Mouse (Mus musculus) natural killer cell, adult 2 months (primary cell): ENCODE measurements around the gene Trmt1.
"Not testable (repeated sequence)": the region's sequence is repeated elsewhere in the genome, so short reads cannot be mapped to it uniquely, and the experiment has no call there.

Experiments used
- DNase-seq, 2 experiments: peaks; one replicate each; pipeline ENCODE4 v3.0.0; 2022; ENCODE audit warnings: low spot score in 2 of 2

Trmt1 gene

DNA sequence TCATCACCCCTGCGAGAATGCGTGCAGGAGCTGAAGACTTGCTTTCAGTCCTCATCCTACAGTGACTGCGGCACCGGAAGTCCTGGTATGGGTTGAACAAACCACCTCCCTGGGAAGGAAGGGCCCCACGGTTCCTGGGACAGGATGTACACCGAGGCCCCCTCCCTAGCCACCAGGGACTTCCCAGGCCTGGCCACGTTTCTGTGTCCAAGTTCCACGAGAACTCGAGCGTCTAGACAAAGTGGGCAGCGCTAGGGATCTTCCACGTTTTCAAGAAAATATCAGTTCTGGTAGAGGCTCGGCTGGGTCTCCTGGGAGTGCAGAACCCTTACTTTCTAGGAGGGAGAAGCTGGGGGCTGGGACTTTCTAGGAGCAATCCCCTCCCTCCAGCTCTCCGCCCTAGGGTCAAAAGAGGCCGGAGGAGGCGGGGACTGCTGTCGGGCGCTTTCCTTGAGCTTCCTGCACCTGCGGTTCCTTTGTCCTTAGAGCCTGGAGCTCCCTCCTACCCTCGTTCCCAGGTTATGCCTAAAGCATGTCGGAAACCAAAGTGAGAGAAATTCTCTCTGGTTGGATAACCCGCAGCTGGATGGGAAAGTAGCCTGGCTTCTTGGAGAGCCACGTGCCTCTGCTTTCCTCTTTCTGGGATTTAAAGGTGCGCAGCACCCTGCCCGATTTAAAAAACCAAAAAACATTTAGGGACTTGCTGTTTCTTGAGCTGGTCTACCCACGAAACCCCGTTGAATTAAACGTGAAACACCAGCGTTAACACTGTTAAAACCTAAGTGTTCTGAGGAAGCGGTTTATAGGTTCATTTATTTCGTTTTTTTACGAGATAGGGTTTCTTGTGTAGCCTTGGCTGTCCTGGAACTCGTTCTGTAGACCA, 25.9 kb upstream of the Trmt1 start:
- peak; percentile 83 to 87 for DNase-seq

DNA sequence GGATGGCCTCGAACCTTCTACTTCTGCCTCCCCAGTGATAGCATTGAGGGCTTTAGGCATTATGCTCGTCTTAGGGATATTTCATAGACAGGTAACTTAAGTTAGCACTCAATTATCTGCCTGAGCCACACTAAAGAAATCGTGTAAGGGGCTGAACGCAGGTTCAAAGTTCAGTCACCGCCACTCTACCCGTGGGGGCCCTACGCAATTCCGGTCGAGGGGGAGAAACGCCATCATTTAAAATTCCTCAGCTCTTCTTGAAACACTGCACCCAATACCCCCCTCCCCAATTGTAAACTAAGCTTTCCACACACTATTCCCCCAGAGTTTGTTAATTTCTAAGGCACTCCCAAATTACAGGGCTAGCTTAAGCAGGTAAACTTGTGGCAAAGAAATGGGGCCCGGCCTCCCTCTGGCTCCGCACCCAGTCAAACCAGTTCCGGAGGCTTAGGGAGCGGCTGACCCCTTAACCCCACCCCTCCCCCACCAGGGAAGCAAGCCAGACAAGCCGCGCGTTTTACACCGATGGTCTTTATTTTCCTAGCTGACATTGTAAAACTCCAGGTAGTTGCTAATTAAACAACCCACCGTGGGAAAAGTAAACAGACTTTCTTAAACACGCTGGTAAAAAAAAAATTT, 25.2 kb upstream of the Trmt1 start:
- DNase-seq, result peak; percentile 29 to 38

DNA sequence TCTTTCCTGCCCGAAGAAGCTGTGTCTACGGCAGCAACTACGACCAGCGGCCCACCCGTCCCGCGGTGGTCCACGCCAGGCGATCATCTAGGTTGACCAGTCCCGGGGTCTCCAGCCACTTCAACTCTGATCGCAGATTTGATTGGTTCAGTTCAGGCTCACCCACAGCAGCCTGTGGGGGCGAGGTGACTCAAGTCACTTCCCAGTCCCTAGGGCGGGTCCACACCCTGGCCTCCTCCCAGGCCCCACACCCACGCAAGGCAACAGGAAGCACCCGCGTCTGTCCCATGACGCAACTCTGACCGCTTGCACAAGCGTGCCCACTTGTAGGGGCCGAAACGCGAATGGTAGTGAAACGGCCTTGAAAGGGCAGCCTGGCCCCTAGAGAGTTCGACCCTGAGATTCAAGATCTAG, 24.6 kb upstream of the Trmt1 start:
- peak; percentile 92 to 95 for DNase-seq

DNA sequence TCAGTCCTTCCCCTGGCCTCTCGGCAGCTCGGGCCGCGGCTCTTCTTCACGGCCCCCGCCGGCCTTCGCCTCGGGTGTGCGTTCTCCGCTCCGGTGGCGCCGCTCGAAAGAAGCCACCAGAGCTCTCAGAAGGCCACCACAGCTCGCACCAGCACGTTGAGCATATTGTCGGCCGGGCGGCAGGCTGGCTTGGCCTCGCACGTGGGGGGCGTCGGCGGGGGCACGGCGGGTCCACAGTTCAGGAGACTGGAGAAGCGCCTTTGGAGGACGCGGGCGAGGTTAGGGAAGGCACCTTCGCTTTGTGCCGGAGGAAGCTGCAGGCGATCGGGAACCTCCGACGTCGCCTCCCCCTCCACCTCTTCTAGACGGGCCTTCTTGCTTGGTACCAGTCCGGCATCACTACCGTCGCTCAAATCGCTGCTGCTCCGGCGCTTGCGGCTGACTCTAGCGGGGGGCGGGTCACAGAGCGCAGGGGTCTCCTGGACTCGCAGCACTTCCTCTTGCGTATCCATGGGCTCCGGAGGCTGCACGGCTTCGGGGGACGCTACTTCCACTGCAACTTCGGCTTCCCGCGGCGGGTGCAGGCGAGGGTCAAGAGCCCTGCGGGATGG, 24.0 kb upstream of the Trmt1 start:
- peak in 1 of 2 experiments; percentile 58 for DNase-seq

DNA sequence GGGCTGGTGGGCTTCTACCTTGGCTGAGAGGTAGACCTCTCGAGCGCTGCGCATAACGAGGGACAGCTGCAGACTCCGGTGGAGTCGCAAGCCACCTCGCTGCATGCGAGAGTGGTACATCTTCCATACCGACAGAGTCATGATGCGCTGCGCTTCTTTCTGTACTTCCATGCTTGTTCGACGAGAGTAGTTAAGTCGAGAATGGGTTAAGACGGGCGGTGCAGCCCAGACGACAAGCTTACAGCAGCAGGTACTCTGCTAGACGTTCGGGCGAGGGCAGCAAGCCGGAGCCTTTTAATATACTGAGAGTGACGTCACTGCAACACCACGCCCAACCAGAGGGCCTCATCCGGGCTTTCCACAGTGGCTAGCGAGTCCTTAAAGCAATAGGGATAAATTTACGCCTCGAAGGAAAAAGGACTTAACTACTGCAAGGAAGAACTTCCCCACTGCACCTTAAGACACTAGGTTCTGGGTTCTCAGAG, 23.5 kb upstream of the Trmt1 start, which contains the start of gene Ier2:
Gene Ier2, minus strand, starts transcription at position 272 of the 485 bp plus-strand sequence.
- peak; percentile 93 to 96 for DNase-seq

DNA sequence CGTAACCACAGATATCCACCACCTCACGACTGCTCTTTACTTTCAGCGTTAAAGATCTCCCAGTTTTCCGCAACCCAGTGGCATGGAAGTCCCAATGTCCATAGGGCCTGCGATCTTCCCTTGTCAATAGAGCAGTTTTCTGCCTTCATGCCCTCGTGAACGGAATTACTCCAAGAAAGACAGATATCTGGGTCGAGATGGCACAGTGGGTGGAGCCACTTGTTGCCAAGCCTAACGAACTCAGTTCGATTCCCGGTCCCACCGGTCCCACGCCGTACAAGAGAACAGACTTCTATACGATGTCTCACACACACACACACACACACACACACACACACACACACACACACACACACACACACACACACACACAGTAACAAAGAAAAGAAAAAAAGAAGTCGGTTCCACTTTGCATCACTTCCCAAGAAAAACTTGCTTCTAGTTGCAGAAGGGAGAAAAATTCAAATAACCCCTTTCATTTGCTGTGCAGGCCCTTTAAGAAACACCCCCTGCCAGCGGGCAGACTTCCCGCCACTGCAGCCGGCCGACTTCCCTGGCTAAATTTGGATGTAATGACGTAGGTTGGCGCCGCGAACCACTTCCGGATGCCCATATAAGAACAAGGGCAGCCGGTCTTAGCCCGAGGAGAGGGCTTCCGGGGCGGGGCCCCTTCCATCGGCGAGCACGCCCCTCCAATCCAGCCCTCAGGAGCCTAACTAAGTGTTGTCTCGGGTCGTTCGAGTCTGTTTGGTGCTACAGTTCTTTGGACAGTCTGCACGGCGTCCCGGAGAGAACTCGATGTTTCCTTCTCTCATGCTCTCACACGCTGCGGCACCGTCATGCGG, 22.4 kb upstream of the Trmt1 start:
- DNase-seq, result peak; percentile 94 to 95

DNA sequence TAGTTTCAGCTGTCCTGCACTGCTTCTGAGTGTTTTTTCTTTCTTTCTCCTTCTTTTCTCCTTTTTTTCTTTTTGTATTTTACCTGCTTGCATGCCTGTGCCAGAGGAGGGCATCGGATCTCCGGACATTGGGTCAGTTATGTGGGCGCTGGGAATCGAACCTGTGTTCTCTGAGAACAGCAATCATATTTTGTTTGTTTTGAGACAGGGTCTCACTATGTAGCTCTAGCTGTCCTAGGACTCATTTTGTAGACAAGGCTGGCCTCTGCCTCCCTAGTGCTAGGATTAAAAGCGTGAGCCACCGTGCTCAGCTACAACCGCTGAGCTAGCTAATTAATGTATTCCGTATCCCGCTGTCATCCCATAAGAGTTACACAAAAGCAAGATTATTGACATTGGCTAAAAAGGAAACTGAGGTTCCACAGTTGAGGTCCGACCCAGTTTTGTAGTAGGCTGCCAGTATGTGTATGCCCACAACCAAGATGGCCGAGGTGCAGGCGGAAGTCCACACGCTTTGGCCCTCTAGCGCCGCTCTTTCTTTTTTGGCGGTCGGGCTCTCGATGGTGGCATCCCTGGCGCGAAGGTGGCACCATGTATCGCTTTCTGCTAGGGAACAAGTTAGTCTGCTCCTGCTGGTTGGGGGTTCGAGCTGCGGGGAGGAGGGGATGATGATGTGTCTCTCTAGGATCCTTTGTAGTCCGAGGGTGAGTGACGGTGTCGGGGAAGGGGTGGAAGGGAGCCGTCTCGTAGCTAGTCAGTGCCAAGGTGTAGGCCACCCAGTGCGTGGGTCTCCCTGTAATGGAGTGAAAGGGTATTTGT, 21.3 kb upstream of the Trmt1 start:
- DNase-seq, result peak; percentile 68 to 76

DNA sequence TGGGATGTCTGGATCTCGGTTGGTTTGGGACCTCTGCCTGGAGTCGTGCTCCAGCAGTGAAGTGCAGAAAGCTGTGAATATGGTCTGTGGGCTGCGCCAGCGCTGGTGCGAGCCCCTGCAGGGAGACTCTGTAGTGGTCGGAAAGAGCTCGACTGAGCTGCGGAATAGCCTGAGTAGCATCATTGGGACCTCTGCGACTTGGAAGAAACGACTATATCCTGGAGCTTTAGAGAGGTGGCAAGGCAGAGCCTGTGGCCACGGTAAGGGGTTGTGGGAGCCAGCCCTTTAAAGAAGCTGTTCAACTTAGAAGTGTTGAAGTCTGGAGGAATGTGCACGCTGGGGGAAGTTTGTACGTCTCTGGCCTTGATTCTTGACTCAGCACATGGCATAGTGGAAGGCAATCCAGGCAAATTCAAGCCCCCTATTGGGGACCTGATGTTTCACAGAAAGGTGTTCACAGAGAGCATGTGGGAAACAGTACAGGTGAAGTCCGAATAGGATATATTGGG, 20.7 kb upstream of the Trmt1 start:
- no peak for DNase-seq

DNA sequence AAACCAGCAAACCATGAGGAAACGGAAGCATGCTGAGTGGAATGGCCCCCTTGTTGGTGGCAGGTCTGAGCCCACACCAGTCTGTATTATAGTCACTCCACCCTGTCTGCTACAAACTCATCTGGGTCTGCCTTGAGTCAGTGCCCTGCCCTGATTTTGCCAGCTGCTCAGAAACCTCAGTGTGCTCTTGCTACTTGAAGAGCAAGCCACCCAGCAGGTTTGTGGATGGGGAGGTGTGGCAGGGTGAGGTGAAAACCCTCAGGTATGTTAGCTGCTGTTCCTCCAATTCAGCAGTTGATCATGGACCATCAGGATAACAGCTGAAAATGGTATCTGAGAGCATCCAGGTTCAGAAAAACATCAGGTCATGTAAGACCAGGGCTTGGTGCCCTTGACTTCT, 18.0 kb upstream of the Trmt1 start:
- no peak for DNase-seq

DNA sequence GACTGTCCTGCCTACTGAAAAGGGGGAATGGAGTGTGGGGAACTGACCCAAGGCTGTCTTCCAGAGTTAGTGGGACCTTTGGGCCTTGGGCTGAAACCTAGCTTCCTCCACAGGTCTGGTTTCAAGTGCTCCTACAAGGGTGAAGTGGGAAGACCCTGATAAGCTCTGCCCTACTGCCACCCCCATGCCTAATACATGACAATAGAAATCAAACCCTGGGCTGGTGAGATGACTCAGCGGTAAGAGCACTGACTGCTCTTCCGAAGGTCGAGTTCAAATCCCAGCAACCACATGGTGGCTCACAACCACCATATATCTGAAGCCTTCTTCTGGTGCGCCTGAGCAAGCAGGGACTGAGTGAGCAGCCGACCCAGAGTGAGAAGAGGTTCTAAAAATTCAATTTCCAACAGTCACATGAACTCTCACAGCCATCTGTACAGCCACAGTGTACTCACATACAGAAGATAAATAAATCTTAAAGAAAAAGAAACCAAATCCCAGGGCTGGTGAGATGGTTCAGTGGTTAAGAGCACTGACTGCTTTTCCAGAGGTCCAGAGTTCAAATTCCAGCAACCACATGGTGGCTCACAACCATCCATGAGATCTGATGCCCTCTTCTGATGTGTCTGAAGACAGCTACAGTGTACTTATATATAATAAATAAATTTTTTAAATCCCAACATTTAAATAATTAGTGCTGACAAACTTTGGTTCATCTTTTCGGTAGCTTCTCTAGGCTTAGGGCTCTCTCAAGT, 17.2 kb upstream of the Trmt1 start:
- DNase-seq, result no peak

DNA sequence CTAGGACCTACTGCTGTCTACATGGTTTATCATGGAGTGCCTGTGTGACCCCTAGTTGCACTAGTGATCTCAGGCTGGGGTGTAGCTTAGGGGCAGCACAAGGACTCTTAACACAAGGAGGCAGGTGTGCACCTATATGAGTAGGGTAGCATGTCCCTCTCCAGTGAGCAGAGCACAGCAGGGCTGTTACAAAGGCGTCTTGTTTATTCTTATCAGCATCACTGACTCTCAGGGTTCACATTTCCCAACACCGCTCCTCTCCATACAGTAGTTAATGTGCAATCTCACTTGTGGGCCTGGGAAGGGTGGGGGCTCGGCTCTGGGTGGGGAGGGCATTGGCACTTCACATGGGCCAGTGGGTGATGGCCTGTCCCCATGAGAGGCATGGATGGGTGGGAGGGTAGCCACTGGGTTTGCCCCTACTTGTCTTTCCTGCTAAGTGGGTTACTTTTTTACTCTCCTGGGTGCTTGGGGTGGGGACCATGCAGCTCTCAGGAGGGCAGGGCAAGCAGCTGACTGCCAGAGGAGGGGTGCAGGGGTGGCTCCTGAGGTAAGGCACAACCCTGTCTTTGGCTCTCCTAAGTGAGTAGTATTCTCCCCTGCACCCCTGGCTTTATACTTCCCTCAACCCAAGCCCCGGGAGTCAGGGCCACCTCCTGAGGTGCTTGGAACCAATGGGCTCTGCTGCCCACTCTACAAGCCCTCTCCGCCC, 15.7 kb upstream of the Trmt1 start:
- DNase-seq, result not testable (repeated sequence)

DNA sequence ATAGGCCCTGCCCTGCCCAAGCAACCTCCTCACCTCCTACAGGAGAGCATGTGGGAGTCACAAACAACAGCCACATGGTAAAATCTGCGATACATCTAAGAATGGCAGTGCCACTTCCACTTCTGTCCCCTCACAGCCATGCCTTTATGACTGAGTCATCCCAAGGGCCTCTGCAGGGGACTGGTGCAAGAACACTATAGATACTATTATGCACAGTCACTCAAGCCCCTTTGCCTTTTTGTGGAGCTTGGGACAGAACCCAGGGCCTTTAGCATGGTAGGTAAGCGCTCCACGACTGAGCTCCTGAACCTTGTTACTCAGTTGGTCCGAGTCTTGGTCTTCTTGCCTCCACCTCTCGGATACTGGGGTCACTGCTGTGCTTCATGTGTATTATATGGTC, 8.8 kb upstream of the Trmt1 start:
- DNase-seq, result no peak

DNA sequence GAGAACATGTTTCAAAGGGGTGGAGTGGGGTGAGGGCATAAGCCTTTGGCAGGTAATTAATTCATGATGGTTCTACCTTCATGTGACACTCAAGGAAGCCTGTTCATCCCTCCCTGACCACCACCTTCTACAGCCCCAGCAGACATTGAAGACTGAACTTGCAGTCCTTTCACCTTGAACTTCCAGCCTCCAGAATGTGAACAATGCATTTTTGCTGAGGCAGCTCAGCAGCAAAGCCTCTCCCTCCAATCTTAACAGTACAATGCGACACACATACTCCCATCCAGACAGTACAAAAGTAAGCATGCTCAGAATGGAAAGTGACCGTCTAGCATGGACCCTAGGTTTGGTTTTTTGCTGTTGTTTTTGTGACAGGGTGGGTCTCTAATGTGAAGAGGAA, 4.6 kb upstream of the Trmt1 start:
- no peak for DNase-seq

DNA sequence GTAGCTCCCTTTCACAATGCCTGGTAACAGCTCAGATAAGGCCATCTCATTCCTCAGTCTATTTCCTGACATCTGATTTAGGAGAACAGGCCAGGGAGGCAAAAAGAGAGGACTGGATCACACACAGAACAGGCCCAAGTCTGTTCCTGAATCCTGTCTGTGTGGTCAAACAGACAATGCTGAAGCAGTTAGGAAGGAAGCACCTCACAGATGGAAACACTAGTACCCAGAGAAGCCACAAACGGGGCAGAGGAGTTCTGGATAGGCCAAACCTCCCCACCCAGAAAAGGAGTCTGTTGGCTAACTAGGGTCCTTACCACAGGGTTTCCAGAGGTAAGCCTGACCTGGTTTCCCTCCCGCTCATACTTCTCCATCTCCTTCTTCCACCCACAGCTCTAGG, 3.9 kb upstream of the Trmt1 start:
- no peak for DNase-seq

DNA sequence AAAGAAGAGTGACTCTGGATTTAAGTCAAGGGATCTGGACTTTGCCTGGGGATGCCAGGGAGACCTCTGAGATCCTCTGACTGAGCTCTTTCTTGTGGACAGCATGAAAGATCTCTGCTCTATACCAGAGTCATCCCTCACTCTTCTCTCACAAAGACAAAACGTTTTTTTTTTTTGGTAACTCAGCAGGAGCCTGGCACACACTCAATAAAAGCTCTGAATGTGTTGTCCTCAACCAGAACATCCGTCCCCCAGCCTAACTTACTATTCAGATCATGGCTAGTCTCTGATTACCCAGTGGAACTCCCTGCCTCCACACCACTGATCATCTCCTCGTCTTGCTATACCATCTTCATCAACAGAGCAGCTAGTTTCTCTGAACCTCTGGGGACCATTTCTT, 1.6 kb upstream of the Trmt1 start:
- no peak for DNase-seq

DNA sequence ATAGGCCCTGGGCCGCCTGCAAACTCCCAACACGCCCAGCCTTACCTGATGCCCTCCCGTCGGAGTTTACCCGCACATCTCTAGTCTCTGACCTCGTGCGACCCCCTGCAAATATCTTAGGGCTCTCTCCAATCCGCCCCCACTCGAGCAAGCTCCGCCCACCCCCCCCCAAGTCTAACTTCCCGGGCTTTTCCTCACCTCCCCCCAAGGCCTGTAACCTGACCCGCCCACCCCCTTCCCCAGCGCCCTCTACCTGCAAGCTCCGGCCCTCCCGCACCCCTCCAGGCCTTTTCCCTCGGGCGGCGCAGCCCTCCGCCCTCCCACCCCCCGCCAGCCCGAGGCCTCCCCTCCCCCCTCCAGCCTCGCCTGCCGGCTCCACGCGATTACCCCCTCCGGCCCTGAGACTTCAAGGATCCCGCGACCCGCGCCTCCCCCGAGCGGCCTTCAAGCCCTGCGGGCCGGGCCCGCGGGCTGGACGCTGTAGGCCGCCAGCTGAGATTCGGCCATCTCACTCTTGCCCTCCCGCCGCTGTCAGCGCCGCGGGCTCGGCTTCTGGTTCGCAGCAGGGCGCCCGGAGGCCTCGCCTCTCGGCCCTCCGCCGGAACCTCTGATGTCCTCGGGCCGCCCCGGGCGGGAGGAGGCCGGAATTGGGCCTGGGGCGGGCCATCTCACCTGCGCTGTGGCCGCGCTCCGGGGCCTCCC, 1.0 kb downstream of the Trmt1 start:
- no peak for DNase-seq

DNA sequence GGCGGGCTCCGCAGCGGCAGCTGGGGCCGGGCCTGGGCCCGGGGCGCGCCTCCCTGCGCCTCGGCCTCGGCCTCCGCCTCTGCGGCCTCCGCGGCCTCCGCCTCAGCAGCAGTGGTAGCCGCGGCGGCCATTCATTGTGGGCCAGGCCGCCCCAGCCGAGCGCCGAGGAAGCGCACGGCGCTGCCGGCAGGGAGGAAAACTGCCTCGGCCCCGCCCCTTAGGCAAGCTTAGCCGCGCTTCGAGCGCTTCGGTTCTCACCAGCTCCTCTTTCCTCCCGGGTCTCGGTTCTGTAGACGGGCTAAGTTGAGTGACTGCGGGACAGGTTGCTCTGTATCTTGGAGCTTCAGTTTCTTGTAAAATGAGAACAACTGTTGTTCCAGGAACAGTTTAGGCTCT, 1.6 kb downstream of the Trmt1 start, which contains the start of gene Nacc1:
Gene Nacc1, minus strand, starts transcription at position 158 of the 396 bp plus-strand sequence.
- DNase-seq, result peak; percentile 74 to 82
